Mouse (Mus musculus) C2C12 (cell line): ENCODE data around the gene Opa1.

Experiments
- CEBPB ChIP-seq: IDR thresholded peaks from one replicate; pipeline ENCODE4 v1.6.1; 2011; ENCODE audit warnings: low read depth, mild to moderate bottlenecking, control low read depth, moderate library complexity
- CTCF ChIP-seq: IDR thresholded peaks from one replicate; pipeline ENCODE4 v1.5.1; 2011; ENCODE audit not compliant: control insufficient read depth, insufficient read depth, insufficient read length
- MYOD1 ChIP-seq: IDR thresholded peaks from one replicate; pipeline ENCODE4 v1.6.1; 2011; ENCODE audit warnings: low read depth; ENCODE audit not compliant: control insufficient read depth, insufficient read length
- MYOG ChIP-seq: IDR thresholded peaks from one replicate; pipeline ENCODE4 v1.6.1; 2011; ENCODE audit not compliant: control insufficient read depth, insufficient read length; ENCODE audit errors: extremely low read depth
- USF1 ChIP-seq: IDR thresholded peaks from one replicate; pipeline ENCODE4 v1.6.1; 2011; ENCODE audit warnings: low read depth, mild to moderate bottlenecking, control low read depth, moderate library complexity

GRCm38 (mm10) chr16:29694420-29694959 is 115.4 kb downstream of the Opa1 start:
- TF ChIP-seq USF1, result no peak
- no peak for TF ChIP-seq CTCF
- TF ChIP-seq MYOD1, result no peak
- TF ChIP-seq MYOG, result no peak
- TF ChIP-seq CEBPB, result no peak
